Mouse (Mus musculus) left cerebral cortex, postnatal 36 days (tissue): ENCODE results near the gene Cntn5. TPM values are rescaled to one million over a fixed set of nuclear protein-coding genes. Genes with fewer than 3 reads are reported as not detected.
"Not testable (repeated sequence)": the region's sequence is repeated elsewhere in the genome, so short reads cannot be mapped to it uniquely, and the experiment has no call there.

ENCODE experiments used
- DNase-seq, 2 experiments: peaks; one replicate each; pipeline ENCODE4 v3.0.0; 2021 to 2022; ENCODE audit warnings: low spot score in 2 of 2, mixed read lengths in 1 of 2
- intact Hi-C: fragments of 180-260 bp; cut with DNase I; formaldehyde crosslinking; loops from one replicate; pipeline ENCODE4 v1.15.1; 2025
- total RNA-seq, 2 experiments: library from RNA; stranded (reverse); gene quantifications; 2 replicates each; pipeline ENCODE4 v1.2.3; 2021

Gene Cntn5
- total RNA-seq, 2 experiments from 2014 or later = 19.1 to 25.3 TPM

GRCm38 (mm10) chr9:10659478-10659877, 245.1 kb downstream of the Cntn5 start:
- intact Hi-C loops = no loop called here
- DNase-seq = no peak

DNA sequence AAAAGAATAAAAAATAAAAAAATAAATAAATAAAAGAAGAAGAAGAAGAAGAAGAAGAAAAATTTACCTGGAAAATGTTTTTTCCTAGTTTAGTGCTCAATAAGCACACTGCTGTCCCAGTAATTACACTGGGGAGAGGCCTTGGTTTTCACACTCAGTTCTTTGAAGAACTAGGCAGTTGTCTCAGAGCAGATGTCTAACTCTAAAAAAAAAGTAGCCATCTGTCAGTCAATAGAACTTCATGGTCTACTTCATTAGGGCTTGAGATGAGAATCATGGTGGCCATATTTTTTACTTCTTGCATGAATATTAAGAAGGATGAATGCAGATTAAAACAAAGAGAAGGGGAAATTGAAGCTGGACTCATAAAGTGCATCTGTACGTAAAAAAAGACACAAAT, 246.5 kb downstream of the Cntn5 start:
- intact Hi-C loops = no loop called here
- DNase-seq = no peak

DNA sequence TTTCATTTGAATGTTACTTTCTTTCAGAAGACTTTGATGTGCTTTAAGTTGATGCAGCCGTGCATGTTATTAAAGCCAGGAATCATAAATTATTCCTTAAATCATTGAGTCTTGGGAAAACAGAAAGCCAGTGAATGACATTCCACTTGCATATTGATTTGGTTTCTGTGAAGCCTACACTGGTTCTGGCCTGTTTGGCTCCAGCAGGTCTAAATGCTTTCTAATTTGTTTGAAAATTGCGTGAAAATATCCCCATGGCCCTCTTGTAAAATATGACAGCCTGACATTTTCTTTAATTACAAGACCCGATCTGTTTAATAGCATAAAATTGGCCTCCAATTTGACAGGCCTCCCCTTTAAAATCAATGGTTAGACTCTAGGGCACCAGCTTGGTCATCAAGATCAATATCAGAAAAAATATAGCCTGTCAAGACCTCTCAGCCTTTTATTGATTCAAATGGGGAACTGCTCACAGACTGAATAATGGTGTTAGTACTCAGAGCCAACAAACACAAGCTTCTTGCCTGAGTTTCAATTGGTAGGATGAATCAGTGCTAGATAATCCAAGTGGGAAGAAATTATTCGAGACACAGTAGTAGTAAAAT, 247.3 kb downstream of the Cntn5 start:
- intact Hi-C loops = no loop called here
- DNase-seq = no peak

DNA sequence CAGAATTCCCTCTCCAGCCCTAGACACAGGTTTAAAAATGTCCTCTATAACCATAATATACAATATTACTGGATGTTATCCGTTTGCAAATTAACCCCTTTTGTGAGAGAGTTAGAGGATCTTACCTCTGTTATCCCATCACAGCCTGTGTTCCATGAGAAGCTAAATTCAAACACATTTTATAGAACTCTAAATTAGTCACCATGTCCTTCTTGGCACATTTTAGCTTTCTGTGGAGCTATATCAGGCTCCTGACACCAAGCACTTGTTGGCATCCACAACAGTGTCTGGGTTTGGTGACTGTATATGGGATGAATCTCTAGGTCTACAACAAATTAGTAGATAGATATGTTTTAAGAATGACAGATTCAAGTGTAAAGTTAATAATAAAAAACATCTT, 253.9 kb downstream of the Cntn5 start:
- intact Hi-C loops = no loop called here
- DNase-seq = no peak

DNA sequence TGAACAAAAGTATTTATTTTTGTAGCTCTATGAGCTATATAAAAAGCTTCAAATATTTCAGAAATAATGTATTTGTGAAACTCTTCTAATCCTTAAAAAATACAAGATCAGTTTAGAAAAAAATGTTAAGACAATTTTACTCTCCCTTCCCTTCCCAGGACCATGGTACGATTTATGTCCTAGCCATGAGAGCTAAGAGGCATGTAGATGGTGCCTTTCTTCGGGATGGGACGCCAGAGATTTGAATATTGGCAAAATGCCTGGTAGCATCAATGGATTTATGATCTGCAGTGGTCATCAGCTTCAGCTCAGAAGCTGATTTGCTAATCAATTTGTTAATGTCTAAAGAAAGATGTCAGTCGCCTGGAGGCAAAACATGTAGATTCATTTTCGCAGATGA, 258.6 kb downstream of the Cntn5 start:
- no peak for DNase-seq
- intact Hi-C loops = no loop called here

GRCm38 (mm10) chr9:10645045-10645830, 259.3 kb downstream of the Cntn5 start:
- intact Hi-C loops = no loop called here
- no peak for DNase-seq

GRCm38 (mm10) chr9:10618036-10618435, 286.5 kb downstream of the Cntn5 start:
- intact Hi-C loops = no loop called here
- DNase-seq = no peak

GRCm38 (mm10) chr9:10575346-10576241, 329.0 kb downstream of the Cntn5 start:
- DNase-seq = no peak
- intact Hi-C loops = no loop called here

GRCm38 (mm10) chr9:10569830-10570229, 334.7 kb downstream of the Cntn5 start:
- intact Hi-C loops = no loop called here
- no peak for DNase-seq

GRCm38 (mm10) chr9:10540877-10541276, 363.7 kb downstream of the Cntn5 start:
- intact Hi-C loops, DNase-seq: not testable (repeated sequence)

DNA sequence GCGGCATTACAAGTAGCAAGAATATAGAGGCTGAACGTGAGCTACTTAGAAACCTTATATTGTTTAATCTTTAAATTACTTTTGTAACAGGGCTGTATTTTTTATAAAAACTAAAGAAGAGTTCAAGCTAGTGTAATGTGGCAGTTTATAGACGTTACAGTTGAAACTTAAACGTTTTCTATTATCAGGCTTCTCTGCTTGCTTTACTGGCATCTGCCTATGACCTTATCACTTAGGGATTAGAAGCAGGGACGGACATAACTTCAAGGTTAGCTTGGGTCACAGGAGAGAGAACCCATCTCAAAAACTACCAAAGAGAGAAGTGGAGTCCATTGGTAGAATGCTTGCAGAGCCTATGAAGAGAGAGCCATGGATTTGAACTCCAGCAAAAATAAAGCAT, 372.3 kb downstream of the Cntn5 start:
- DNase-seq = no peak
- intact Hi-C loops = no loop called here

GRCm38 (mm10) chr9:10531087-10531486, 373.5 kb downstream of the Cntn5 start:
- no peak for DNase-seq
- intact Hi-C loops = no loop called here

- intact Hi-C loops = no loop called here
- no peak for DNase-seq
Observed at GRCm38 (mm10) chr9:10529528-10529927, 375.0 kb downstream of the Cntn5 start.

DNA sequence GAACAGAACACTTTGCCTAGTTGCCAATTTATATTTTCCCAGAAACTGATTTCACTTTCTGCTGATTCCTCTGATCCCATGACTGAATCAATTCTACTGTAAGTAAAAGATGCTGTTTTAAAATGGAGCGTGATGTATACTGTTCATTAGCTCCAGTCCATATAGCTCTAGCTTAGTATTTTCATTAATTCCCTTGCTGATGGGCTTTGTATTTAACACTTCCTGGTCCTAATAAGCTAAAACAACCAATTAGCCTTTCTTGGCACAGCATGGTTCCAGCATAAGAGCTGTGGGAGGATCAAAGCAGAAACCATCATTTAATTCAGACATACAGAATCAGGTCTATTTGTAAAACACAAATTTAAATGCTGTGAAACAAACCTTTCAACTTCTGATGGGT, 375.5 kb downstream of the Cntn5 start:
- intact Hi-C loops = no loop called here
- no peak for DNase-seq

GRCm38 (mm10) chr9:10528692-10529091, 375.9 kb downstream of the Cntn5 start:
- DNase-seq = no peak
- intact Hi-C loops = no loop called here

DNA sequence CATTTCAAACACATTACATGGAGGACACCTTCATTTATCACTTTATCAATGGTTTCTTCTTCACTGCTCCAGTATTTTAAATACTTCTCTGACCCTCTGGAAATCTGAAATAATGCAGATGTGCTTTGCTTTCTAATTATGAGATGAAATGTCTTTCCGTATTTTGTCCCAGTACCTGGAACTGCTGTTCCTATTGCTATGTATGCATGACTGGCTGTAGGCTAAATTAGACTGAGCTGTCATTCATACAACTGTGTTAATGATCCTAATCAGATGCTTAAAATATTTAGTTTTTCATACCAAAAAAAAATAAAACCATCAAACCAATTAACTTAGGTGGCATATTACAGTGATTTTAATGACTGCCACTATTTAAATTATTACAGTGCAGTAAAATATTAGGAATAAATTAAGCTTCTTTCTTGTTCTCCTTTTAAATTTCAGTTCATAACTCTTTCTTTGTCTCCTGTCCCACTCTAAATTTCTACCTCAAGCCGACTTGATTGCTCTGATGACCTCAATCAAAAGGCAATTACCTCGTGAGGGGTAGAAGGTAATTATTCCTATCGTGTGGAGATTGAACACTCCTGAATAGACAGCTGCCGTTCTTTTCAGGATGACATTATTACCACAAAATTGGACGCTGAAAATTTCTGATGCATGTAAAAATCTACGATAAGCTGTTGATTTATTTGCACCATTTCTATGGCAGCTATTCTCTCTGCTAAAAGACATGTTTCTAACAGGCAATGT, 378.5 kb downstream of the Cntn5 start:
- DNase-seq = no peak
- intact Hi-C loops = no loop called here

DNA sequence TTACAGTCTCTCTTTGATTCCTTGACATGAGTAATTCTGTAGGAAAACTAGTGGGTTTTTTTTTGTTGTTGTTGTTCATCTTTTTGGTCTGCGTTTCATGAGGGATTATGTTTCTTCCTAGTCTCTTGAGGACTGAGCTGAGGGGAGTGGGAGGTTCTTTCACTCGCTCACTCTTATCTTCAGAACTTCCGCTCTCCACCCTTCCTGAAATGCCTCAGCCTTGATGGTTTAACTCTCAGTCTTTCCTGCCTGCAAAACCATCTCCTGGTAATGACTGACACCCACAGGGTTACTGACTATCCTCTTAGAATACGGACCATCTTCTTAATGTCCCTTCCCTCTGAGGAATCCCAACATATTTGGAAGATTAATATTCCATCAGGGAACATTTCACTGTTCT, 382.0 kb downstream of the Cntn5 start:
- intact Hi-C loops = no loop called here
- no peak for DNase-seq

DNA sequence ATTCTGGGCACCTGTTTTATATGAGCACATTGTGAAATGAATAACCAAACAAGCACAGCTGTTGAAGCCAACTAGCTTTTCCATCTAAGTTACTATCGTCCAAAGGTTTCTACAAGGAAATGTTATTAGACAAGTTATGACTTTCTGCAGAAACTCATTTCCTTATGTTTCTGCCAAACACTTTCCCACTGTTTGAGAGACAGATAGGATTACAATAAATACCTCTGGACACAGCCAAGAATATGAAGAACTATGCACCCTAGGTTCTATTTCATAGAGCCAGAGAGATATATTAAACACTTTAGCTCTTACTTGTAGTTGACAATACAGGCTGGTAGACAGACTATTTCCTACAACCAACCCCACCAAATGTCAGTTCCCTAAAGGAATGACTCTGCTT, 383.5 kb downstream of the Cntn5 start:
- no peak for DNase-seq
- intact Hi-C loops = no loop called here

- DNase-seq = no peak
- intact Hi-C loops = no loop called here
Observed at GRCm38 (mm10) chr9:10492243-10492642, 412.3 kb downstream of the Cntn5 start.
